Mouse (Mus musculus) neural tube, embryonic 12.5 days (tissue): ENCODE measurements around the gene D17Wsu92e. TPM values are rescaled to one million over a fixed set of nuclear protein-coding genes. Genes with fewer than 3 reads are reported as not detected.

ENCODE experiments used
- ATAC-seq: fragments of 200-750 bp; cut with Nextera tagmentation; 2 replicates; pipeline ENCODE4 v1.8.0; 2017; ENCODE audit warnings: low read depth, mild to moderate bottlenecking, moderate TSS enrichment, moderate library complexity; ENCODE audit not compliant: low FRiP score
- H3K27ac ChIP-seq: fragments of 300-500 bp; sonication (generic); 2 replicates; pipeline ENCODE4 v1.5.1; 2016
- H3K27me3 ChIP-seq: fragments of 300-500 bp; sonication (generic); replicated peaks from 2 replicates; pipeline ENCODE4 v1.6.1; 2016; ENCODE audit warnings: mild to moderate bottlenecking
- H3K36me3 ChIP-seq: fragments of 300-500 bp; sonication (generic); 2 replicates; pipeline ENCODE4 v1.6.1; 2016; ENCODE audit warnings: mild to moderate bottlenecking
- H3K4me1 ChIP-seq: fragments of 300-500 bp; sonication (generic); 2 replicates; pipeline ENCODE4 v1.6.1; 2016
- H3K4me2 ChIP-seq: fragments of 300-500 bp; sonication (generic); replicated peaks from 2 replicates; pipeline ENCODE4 v1.6.1; 2016; ENCODE audit warnings: mild to moderate bottlenecking
- H3K4me3 ChIP-seq: fragments of 300-500 bp; sonication (generic); 2 replicates; pipeline ENCODE4 v1.5.1; 2016
- H3K9ac ChIP-seq: fragments of 300-500 bp; sonication (generic); 2 replicates; pipeline ENCODE4 v1.6.1; 2016; ENCODE audit warnings: mild to moderate bottlenecking
- H3K9me3 ChIP-seq: fragments of 300-500 bp; sonication (generic); 2 replicates; pipeline ENCODE4 v1.6.1; 2016; ENCODE audit warnings: mild to moderate bottlenecking
- WGBS: fragments of 180-500 bp; shearing (Covaris S2); methylation state at CpG from one replicate; pipeline ENCODE4 v1.1.7; 2016; 5-methylcytosine and 5-hydroxymethylcytosine counted together
- polyA plus RNA-seq: library from polyadenylated mRNA; unstranded; fragments of >200 nt; fragmentation: Nextera tagmentation; extraction: Ambion mirVana; gene quantifications from 2 replicates; pipeline ENCODE4 v1.2.1, GENCODE M21; 2016

Gene D17Wsu92e
- polyA plus RNA-seq, 1 experiment from 2014 or later: 12.1 TPM

DNA sequence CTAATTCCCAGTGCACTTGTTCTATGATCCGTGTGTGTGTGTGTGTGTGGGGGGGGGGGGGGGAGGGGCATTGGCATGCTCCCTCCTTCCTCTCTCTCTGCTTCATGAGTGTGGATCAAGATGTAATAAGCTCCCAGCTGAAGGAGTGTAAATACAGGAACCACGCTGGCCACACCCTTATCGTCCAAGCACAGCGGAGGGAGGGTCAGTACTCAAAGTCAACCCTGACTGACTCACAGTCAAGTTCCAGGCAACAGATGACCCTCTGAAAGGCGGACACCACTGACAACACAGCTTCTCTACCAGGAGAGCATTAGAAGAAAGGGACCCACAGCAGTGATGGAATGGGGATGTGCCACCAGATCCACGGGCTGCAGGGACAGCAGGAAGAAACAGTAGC is 42.6 kb downstream of the D17Wsu92e start:
- Histone ChIP-seq H3K4me2 (no peak overlapping the region), H3K4me1 (no peaks in the 10 kb centered on the region), H3K36me3 (peaks cover 16% of the 10 kb centered on the region; the same call in 1 of the 2 replicates), H3K9ac (no peak overlapping the region), H3K27me3 (no peaks in the 10 kb centered on the region), H3K27ac (no peak overlapping the region), H3K4me3 (no peak overlapping the region), H3K9me3 (no peaks in the 10 kb centered on the region)
- 93% methylated on average over 6 of the region's 6 CpGs for WGBS
- ATAC-seq: no peak

GRCm38 (mm10) chr17:27774198-27774597 is 46.2 kb downstream of the D17Wsu92e start:
- Histone ChIP-seq H3K4me2 (no peak overlapping the region), H3K9ac (no peak overlapping the region), H3K9me3 (no peaks in the 10 kb centered on the region), H3K27ac (no peak overlapping the region), H3K27me3 (no peaks in the 10 kb centered on the region), H3K4me3 (no peak overlapping the region), H3K4me1 (no peaks in the 10 kb centered on the region), H3K36me3 (peaks cover 17% of the 10 kb centered on the region; the same call in 1 of the 2 replicates)
- WGBS: 93% methylated on average over 3 of the region's 3 CpGs
- no peak for ATAC-seq

DNA sequence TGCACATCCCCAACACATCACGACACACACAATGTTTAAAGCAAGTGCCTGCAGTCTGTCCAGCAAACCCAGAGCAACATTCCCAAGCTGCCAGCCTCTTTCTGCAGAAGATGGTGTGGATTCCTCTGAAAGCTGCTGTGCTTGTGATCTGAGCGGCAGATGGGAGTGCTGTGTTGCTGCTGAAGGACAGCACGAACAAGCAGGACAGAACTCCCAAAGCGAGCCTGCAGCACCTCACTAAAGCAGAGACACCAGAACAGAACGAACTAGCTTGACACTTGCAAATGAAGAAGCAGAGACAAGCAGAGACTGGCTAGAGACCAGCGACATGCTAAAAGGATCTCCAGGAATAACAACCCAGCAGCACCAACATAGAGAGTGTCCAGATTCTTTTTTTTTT is 48.8 kb downstream of the D17Wsu92e start:
- H3K9ac ChIP-seq: no peak overlapping the region
- H3K4me2 ChIP-seq: no peak overlapping the region
- no peak overlapping the region for H3K4me3 ChIP-seq
- peaks cover 30% of the 10 kb centered on the region for H3K36me3 ChIP-seq
- ATAC-seq: no peak
- H3K9me3 ChIP-seq: no peaks in the 10 kb centered on the region
- H3K27ac ChIP-seq: no peak overlapping the region
- no peaks in the 10 kb centered on the region for H3K4me1 ChIP-seq
- WGBS: 87% methylated on average over 6 of the region's 6 CpGs
- H3K27me3 ChIP-seq: no peaks in the 10 kb centered on the region

DNA sequence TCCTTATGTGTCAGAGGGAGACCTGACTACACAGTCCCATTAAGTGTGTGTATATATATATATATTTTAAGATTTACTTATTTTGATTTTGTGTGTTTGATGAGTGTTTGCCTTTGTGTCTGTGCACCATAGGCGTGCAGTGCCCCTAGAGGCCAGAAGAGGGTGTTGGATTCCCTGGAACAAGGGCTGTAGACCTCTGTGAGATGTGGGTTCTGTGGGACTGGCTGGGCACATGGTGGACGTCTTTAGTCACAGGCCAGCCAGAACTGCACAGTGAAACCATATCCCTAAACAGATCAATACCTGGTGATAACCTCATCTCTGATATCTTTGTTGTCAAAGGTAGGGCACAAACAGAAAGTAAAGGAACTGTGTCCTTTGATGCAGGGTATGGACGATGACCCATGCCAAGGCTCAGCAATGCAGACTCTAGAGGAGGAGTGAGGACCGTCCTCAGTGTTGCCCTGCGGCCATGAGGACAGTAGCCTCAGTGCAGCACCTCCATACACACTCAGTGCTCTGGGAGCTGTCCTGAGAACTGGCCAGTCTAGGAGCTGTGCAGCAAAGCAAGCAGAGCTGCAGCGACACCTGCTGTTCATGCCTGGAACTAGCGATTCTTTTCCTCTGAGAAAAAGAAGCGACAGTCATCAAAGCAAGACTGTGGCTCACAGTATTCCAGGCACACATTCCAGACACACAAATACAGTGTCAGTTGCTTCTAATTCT is 51.5 kb downstream of the D17Wsu92e start:
- H3K4me2 ChIP-seq: no peak overlapping the region

DNA sequence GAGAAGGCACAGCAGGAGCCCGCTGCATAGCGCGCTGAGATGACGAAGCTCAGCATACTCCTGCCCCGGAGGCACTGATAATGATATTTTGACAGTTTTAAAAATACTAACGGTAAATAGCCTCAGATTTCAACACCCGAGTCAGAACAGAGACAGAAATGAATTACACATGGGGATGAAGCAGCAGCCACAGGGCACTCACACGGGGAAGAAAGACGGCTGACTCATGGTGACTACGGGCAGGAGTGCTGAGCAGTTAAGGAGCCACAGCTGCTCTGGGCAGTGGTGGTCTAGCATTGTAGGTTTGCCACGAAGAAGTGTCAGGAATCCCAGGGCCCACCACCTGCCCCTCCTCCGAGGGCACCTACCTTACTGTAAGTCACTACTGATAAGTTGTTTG is 52.9 kb downstream of the D17Wsu92e start:
- Histone ChIP-seq H3K4me1 (no peaks in the 10 kb centered on the region), H3K27me3 (no peaks in the 10 kb centered on the region), H3K9me3 (0 out of 2 replicates have a peak, but pooled peaks cover 6% of the 10 kb centered on the region), H3K36me3 (peaks cover 38% of the 10 kb centered on the region), H3K4me2 (no peak overlapping the region), H3K27ac (no peak overlapping the region), H3K4me3 (no peak overlapping the region), H3K9ac (no peak overlapping the region)
- no peak for ATAC-seq
- 89% methylated on average over 12 of the region's 12 CpGs for WGBS

More for the DNA sequence above, 51.5 kb downstream of the D17Wsu92e start:
- Histone ChIP-seq H3K27ac (no peak overlapping the region), H3K4me3 (no peak overlapping the region), H3K9ac (no peak overlapping the region), H3K27me3 (no peaks in the 10 kb centered on the region), H3K36me3 (peaks cover 40% of the 10 kb centered on the region), H3K9me3 (0 out of 2 replicates have a peak, but pooled peaks cover 6% of the 10 kb centered on the region), H3K4me1 (no peaks in the 10 kb centered on the region)
- ATAC-seq: no peak
- WGBS: 69% methylated on average over 8 of the region's 8 CpGs

DNA sequence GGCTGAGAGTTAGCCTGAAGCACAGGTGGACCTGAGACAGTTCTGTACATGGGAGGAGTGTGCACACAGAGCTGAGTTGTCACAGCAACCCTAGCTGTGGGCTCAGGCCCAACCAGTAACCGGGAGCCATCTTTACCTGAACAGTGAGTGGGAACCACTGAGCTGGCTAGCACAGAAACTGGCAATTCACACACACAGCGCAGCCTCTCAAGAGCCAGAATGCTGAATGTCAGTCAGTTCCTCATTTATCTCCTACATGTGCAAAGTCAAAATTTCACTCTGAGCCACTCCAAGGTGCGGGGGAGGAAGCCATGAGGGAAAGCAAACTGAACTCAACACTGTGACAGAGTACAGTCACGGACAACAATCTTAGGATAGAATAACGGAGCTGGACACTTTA is 53.3 kb downstream of the D17Wsu92e start:
- ATAC-seq: no peak
- Histone ChIP-seq H3K4me2 (no peak overlapping the region), H3K9me3 (0 out of 2 replicates have a peak, but pooled peaks cover 6% of the 10 kb centered on the region), H3K4me1 (peaks cover 1% of the 10 kb centered on the region; the same call in 1 of the 2 replicates), H3K4me3 (no peak overlapping the region), H3K9ac (no peak overlapping the region), H3K36me3 (peaks cover 36% of the 10 kb centered on the region), H3K27ac (no peak overlapping the region), H3K27me3 (no peaks in the 10 kb centered on the region)
- WGBS: 94% methylated on average over 5 of the region's 5 CpGs

DNA sequence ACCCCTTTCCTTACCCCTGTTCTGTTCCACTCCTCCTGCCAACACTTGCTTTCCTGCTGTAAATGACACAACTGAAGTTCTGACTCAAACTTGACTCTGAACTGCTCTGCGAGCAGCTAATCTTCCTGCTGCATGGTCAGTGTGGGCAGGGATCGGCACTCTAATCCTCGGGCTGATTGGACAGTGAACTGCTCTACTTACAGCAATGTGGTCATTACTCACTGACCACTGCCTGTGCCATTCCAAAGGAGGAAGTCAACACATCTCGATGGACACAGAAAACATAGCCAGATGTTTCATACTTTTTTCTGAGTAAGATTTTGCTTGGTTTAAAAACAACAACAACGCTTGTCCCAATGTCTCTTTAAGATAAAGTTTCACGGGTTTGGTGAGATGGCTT is 55.4 kb downstream of the D17Wsu92e start:
- Histone ChIP-seq H3K9me3 (0 out of 2 replicates have a peak, but pooled peaks cover 6% of the 10 kb centered on the region), H3K27me3 (no peaks in the 10 kb centered on the region), H3K4me2 (no peak overlapping the region), H3K27ac (no peak overlapping the region), H3K36me3 (peaks cover 33% of the 10 kb centered on the region), H3K9ac (no peak overlapping the region), H3K4me3 (no peak overlapping the region), H3K4me1 (peaks cover 8% of the 10 kb centered on the region; the same call in 1 of the 2 replicates)
- no peak for ATAC-seq
- WGBS: 97% methylated on average over 6 of the region's 6 CpGs

GRCm38 (mm10) chr17:27764453-27764852 is 56.0 kb downstream of the D17Wsu92e start:
- H3K4me2 ChIP-seq: no peak overlapping the region
- no peak overlapping the region for H3K9ac ChIP-seq
- WGBS: 97% methylated on average over 2 of the region's 2 CpGs
- H3K27me3 ChIP-seq: no peaks in the 10 kb centered on the region
- H3K4me1 ChIP-seq: peaks cover 8% of the 10 kb centered on the region; the same call in 1 of the 2 replicates
- H3K36me3 ChIP-seq: peaks cover 33% of the 10 kb centered on the region
- H3K9me3 ChIP-seq: 0 out of 2 replicates have a peak, but pooled peaks cover 6% of the 10 kb centered on the region
- H3K27ac ChIP-seq: no peak overlapping the region
- no peak overlapping the region for H3K4me3 ChIP-seq
- ATAC-seq: no peak

GRCm38 (mm10) chr17:27762884-27763283 is 57.6 kb downstream of the D17Wsu92e start:
- H3K9me3 ChIP-seq: 0 out of 2 replicates have a peak, but pooled peaks cover 6% of the 10 kb centered on the region
- no peak overlapping the region for H3K9ac ChIP-seq
- no peak overlapping the region for H3K4me2 ChIP-seq
- peaks cover 8% of the 10 kb centered on the region; the same call in 1 of the 2 replicates for H3K4me1 ChIP-seq
- H3K27ac ChIP-seq: no peak overlapping the region
- no peak overlapping the region for H3K4me3 ChIP-seq
- WGBS: 95% methylated on average over 11 of the region's 11 CpGs
- peaks cover 31% of the 10 kb centered on the region for H3K36me3 ChIP-seq
- no peaks in the 10 kb centered on the region for H3K27me3 ChIP-seq
- ATAC-seq: no peak

- ATAC-seq: peak; percentile 79; the same call in 1 of the 2 replicates
- no peak overlapping the region for H3K9ac ChIP-seq
- H3K4me2 ChIP-seq: no peak overlapping the region
- peaks cover 22% of the 10 kb centered on the region for H3K36me3 ChIP-seq
- peaks cover 8% of the 10 kb centered on the region; the same call in 1 of the 2 replicates for H3K4me1 ChIP-seq
- no peak overlapping the region for H3K4me3 ChIP-seq
- no peaks in the 10 kb centered on the region for H3K27me3 ChIP-seq
- 0 out of 2 replicates have a peak, but pooled peaks cover 6% of the 10 kb centered on the region for H3K9me3 ChIP-seq
- H3K27ac ChIP-seq: no peak overlapping the region
- 25% methylated on average over 9 of the region's 9 CpGs for WGBS
These were observed 58.7 kb downstream of the D17Wsu92e start for GRCm38 (mm10) chr17:27761639-27762336.

DNA sequence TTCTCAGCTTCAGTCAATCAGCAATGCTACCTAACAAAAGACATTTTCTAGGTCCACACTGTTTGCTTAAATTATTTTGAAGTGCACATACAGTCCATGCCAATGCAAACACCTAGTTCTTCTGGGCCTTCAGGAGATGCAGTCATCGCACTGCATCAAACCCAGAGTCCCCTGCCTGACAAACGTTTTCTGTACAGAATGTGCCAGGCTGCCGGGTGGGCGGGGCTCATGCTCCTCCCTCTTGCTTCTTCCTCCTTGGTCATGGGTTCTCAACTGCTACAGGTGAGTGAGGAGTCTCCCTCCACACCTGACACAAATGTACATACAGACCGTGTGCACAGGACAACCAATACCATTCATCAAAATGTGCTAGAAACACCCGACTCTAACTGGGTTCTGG is 60.3 kb downstream of the D17Wsu92e start:
- H3K4me1 ChIP-seq: peaks cover 8% of the 10 kb centered on the region; the same call in 1 of the 2 replicates
- H3K27me3 ChIP-seq: no peaks in the 10 kb centered on the region
- H3K9ac ChIP-seq: no peak overlapping the region
- H3K36me3 ChIP-seq: peaks cover 8% of the 10 kb centered on the region
- no peak for ATAC-seq
- H3K4me2 ChIP-seq: no peak overlapping the region
- no peak overlapping the region for H3K27ac ChIP-seq
- no peak overlapping the region for H3K4me3 ChIP-seq
- 0 out of 2 replicates have a peak, but pooled peaks cover 6% of the 10 kb centered on the region for H3K9me3 ChIP-seq
- WGBS: 84% methylated on average over 6 of the region's 6 CpGs
